Mouse (Mus musculus): ENCODE results near the gene Evi5.
A peak's percentile ranks its signal among the peaks of the same experiment; 100 is the strongest.
"Not testable (repeated sequence)": the region's sequence is repeated elsewhere in the genome, so short reads cannot be mapped to it uniquely, and the experiment has no call there.

Gene Evi5

DNA sequence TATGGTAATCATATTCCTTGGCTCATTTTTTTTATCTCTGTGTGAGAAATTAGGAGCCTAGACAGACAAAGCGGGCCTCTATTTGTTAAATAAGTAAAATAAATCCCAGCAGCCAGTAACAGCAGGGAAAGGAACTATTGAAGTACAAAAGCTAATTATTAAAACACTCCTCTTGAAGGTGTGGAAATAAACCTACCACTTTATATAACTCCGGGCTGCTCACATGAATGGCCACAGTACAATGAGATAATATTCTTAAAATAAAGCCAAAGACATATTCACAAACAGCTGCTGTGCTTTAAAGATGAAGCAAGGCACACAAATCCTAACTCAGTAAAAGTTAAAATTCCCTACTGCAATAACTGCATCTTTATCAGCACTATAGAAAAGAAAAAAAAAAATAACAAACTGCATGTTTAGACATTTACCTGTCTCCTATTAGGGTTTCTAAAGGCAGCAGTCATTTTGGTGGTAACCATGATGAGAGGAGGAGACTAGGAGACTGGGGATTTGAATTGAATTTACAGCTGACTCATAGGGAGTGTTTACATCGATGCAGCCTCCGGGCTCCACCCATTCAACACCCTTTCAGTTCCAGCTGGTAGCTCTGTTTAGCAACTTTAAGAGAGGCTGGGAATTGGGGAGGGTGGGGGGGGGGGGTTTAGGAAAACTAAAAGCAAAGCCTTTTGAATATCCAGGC, at the start of gene Evi5:
Gene Evi5, minus strand, starts transcription at position 547 of the 700 bp plus-strand sequence.
- no peak for DNase-seq (ENCODE audit: low read depth, low spot score)

DNA sequence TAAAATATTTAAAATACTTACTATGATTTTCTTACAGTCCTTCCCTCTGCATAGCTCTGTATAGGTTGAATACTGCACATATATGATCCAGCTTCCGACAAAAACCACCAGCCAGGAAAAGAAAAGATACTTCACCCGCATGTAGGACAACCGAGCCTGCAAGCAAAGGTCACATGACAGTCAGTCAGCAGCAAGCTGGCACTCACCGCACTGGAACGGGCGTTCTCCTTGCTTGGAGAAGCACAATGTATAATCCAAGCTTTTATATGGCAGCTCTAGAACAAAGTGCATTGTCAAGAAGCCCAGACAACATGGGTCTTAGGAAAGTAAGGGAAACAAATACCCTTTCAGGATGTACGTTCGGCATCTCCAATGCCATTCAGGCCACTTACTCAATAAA, 49.7 kb upstream of the Evi5 start:
- DNase-seq (ENCODE audit: low read depth, low spot score), result no peak

DNA sequence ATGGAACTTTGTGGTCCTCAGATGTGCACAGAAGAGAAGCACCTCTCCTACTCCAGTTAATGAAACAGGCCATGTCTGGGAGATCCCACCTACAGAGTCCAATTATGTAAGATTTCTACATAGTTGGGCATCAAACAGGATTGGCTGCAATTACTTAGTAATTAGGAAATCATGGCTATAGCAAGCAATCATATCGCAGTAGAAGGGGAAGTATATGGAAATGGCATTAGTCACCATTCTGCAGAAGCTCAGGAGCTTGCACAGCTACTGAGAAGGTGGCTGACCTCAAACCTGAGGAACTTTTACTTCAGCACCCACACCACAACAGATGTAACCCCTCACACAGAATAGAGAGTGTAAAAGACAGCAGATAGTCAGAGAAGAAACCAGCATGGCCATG, 47.9 kb upstream of the Evi5 start:
- no peak for DNase-seq (ENCODE audit: low read depth, low spot score)

DNA sequence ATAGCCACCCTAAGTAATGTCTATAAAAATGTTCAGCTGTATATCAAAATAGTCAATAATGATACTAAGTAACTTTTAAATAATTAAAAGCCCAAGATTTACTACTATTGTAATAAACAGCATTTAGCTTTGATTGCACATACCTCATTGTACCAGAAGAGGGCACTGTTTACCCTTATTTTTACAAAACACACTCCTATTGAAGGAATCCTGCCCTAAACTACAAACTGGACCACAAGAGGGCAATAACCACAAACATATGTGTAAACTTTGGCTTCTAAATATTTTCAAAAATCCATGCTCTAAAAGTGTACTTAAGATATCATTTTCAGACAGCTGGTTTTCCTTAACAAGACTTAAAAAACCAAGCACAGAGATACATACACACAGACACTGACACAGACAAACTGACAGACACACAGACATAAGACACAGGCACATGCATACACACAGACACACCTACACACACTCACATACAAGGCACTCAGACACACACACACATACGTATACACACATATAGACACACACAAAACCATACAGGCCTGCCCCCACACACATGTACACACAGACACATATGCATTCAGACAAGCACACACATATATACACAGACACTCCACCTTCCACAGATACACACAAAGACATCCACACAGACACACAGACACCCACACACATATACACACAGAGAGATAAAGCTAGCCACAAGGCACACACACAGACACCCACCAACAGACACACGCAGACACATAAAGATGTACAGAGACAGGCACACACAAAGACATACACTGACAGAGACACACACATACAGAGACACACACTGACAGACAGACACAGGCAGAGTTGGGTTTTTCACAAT, 46.7 kb upstream of the Evi5 start:
- no peak for DNase-seq (ENCODE audit: low read depth, low spot score)

DNA sequence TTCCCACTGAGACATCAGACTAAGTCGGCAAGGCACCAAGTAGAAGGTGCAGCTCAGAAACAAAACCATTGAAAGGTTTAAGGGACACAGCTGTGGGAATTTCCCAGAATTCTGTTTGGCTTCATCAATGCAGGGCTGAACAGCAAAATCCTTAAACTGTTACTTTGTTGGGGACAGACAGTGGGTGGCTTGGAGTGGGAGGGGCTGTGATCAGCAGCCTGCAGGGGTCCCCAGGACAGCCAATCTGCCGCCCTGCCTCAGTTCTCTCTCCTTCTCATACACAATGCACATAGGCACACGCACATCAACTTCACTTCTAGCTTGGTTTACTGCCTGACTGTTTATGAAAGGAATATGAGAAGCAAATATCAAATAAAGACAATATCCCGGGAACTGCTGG, 40.4 kb upstream of the Evi5 start:
- no peak for DNase-seq (ENCODE audit: low read depth, low spot score)

DNA sequence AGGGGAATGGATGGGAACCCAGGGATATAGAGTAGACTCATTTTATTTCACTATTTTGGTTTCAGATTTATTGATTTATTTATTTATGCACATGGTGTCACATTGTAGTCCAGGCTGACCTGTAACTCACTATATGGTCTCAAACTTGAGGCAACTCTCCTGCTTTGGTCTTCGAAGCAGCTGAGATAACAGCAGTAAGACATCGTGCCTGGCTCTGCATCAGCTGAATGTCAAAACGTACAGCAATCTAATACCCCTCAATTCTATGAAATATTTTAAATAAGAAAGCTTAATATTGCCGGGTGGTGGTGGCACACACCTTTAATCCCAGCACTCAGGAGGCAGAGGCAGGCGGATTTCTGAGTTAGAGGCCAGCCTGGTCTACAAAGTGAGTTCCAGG, 36.1 kb upstream of the Evi5 start:
- DNase-seq (ENCODE audit: low read depth, low spot score), result no peak

DNA sequence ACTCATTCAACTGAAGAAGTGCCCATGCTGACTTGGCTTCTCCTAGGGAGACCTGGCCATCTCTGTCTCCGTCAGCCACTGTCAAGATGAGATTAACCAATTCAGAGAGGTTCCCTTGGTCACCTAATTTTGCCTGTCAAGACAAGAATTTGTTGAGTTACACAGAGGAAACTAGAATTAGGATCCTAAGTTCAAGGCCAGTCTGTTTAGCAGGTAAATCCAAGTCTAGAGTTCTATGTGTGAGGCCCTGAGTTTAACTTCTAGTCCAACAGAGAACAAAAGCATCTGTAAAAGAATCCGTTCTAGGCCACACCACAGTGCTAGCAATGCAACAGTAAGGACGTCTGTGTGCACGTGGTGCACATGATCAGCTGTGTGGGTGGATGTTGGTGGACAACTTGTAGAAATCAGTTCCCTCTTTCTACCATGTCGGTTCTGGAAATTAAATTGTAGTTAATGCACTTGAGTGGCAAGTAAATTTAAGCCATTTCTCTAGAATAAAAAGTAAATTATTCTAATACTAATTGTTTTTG, 35.2 kb upstream of the Evi5 start:
- no peak for DNase-seq (ENCODE audit: low read depth, low spot score)

DNA sequence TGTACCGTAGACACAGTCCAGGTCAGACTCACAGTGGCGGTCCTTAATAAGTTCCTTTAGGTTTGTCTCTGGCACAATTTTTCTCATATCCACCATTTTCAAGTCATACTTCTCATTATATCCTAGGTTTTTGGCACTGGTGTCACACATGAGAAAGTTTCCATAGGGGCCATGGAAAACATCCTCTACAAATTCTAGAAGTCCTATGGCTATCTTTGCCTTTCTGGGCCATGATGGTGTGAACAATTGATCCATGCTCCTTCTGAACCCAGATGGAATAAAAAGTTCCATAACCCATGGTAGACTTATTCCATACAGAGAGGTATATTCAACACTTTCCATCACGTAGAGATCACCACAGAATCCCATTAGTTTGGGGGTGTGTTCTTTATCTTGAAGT, 34.8 kb upstream of the Evi5 start:
- no peak for DNase-seq (ENCODE audit: low read depth, low spot score)

DNA sequence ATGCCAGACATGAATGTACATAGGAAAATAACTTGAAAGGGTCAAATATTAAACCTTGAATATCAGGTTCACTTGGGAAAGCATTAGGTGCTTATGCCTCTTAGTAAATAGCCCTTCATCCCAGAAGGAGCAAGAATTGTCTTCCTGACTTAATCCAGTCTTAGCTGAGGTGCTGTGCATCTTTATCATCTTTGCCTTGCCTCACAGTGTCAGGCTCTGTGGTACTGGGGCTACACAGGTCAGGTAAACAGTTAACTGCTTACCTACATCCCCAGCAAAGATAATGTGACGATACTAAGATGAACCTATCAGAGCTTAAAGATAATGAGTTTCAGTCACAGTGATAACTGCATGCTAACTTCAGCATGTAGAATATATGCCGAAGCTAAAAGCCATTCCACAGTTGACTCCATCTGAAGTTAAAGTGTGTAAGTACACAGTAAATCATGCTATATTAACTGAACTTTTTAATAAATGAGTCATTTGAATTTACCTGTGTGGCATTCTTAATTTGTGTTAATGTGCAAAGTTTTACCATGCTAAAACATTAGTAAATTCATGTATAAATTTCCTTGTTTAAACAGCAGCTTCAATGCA, 33.7 kb upstream of the Evi5 start:
- DNase-seq (ENCODE audit: low read depth, low spot score), result no peak

DNA sequence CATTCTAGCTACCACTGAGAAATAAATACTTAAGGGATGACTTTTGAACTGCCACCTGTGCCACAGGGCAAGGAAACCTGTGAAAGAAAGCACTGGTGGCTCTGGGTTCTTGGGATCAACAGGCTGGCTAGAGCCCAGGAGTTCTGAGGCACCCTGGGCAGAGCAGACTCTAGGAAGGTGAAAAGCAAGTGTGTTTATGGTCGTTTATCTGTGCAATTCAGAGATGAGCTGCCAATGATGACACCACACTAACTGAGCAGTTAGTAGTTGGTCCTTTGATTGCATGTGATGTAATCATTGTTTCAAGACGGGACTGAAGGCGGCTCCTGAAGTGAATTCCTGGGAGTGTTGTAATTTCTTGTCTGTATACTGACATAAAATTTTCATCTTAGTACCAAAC, 29.4 kb upstream of the Evi5 start:
- no peak for DNase-seq (ENCODE audit: low read depth, low spot score)

DNA sequence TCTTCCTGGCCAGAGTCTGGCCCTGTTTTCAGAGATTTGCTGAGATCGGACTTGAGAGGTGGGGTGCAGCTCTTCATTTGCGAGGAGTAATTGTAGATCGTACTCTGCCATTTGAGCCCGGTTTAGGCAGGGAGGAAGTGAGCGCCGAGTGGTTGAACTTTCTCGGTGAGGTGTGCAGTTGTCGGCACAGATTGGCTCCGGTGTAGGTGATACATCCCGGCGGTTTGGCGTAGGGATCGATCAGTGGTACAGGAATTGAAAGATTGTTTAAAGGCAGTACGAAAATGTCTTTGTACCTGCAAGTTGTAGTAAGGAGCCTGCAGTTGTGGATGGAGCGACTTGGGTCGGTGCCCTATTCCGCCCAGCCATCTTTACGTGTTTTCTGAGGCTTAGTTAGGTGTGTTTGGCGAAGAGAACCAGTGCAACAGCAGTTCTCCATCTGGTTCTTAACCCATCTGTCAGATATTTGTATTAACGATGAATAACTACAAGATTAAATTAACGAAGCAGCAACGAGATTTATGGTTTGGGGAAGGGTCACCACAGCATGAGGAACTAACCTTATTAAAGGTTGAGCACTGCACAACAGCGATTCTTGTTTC, 26.2 kb upstream of the Evi5 start:
- DNase-seq (ENCODE audit: low read depth, low spot score), result no peak

DNA sequence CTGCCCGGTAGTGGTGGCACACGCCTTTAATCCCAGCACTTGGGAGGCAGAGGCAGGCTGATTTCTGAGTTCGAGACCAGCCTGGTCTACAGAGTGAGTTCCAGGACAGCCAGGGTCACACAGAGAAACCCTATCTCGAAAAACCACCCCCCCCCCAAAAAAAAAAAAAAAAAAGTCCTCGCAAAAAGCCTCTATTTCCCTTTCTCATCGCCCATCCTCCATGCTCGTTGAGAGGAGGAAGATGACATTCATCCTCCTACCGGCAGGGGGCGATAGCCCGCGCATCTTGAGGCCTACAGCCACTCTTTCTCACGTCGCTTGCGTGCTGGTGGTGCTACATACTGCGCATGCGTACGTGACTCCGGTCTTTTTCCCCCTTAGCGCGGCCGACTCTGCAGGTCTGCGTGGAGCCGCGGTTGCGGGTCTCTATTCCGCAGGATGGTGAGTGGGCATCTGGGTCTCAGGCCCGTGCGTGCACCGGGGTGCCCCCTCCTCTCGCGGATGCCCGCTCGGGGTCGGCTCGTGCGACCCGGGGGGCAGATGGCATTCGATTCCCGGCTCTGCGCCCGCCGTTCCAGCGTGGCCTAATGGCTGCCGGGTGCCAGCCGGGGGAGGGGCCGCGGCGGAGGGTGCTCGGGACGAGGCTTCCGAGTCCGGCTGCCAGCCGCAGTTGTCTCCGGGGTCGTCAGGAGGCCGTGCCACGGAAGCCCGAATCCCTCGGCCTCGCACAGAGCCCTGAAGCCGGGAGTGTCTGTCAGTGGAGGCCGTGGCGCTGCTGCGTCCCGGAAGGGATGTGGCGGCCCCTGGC, 25.5 kb upstream of the Evi5 start, which contains the start of gene Rpl5:
Gene Rpl5, plus strand, starts transcription at position 297 of the 808 bp plus-strand sequence.
- DNase-seq (ENCODE audit: low read depth, low spot score), result peak; percentile 91

DNA sequence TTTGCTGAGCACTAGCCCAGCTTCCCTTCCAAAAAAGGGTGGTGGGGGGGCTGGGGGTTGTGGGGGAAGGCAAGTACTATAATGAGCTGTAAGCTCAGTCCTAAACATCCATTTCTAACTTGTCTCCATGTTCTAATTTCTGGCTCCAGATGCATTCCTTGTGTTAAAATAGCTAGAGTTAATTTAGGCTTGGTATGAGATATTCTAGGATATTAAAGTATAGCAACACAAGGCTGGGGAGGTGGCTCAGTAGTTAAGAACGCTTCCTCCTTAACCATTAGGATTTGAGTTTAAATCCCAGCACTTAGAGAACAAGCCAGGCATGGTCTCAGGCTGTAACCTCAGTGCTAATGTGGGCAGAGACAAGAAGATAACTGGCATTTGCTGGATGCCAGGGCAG, 21.4 kb upstream of the Evi5 start:
- DNase-seq (ENCODE audit: low read depth, low spot score), result no peak

DNA sequence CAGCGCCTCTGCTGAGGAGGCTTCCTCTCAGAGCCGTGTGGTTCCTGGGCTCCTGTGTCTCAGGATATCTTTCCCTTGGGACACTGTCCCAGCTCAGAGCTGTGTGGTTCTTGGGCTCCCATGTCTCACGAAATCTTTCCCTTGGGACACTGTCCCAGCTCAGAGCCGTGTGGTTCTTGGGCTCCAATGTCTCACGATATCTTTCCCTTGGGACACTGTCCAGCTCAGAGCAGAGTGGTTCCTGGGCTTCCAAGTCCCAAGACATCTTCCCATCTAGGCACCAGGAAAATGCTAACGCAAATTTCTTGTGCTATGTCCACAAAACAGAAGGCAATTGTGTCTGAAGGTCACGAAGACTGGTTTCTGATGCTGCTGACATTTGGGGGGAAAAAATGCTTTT, 19.8 kb upstream of the Evi5 start:
- DNase-seq (ENCODE audit: low read depth, low spot score), result no peak

DNA sequence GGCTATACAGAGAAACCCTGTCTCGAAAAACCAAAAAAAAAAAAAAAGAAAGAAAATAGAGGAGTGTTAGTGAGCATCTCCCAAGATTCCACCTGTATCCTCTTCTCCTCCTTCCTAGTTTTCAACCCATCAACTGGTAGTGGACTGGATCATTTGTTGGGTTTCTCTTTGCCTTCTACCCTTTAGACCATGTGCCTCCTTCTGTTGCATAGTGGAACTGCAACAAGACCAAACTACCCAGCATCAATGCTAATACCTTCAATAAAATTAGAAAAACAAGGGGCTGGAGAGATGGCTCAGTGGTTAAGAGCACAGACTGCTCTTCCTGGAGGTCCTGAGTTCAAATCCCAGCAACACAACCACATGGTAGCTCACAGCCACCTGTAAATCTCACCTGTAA, 16.6 kb upstream of the Evi5 start:
- DNase-seq (ENCODE audit: low read depth, low spot score), result not testable (repeated sequence)

DNA sequence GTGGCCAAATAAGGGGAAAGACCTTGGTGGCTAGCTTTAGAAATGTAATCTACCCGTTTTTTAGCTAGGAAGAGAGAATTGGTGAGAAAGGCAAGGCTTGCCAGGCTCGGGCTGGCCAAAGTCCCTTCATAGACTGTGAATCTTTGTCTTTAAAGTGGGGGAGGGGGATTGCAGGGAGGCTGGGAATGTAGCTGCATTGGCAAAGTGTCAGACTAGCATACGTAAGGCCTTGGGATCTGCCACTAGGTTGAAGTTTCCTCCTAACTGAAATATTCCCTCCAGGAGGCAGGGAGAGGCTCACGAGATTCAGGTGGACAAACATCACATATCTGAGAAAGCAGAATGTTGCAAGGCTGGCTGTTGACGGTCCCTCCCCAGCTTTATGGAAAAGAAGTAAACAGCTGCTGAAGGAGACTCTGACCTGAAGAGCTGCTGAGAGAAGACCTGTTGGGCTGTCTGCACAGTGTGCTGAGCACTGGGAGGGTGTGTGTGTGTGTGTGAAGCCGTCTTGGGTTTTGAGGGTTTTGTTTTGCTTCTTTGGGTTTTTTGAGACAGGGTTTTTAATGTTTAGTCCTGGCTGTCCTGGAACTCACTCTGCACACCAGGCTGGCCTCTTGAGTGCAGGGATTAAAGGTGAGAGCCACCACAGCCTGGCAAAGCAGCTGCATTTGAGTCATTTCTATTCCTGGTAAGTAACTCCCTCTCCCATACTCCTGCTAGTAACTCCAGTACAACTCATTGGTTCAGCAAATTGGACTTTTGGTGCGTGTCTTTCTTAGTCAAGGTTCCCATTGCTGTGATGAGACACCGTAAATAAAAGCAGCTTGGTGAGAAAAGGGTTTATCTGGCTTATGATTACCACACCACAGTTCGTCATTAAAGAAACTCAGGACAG, 15.3 kb upstream of the Evi5 start:
- no peak for DNase-seq (ENCODE audit: low read depth, low spot score)

DNA sequence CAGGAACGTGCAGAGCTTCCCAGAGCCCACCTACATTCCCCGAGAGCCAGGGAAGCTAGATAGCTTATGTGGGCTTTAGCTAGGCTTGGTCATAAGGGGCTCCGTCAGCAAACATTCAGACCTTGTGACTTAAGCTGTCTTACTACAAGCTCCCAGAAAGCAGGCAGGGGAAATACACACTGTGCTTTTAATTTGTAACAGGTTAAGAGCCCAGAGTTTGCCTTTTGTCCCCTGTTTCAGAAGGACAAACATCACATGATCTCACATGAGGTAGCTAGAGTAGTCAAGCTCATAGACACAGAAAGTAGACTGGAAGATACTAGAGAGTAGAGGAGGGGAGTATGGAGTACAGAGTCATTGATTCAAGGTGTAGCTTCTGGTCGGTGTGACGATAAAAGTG, 5.8 kb upstream of the Evi5 start:
- DNase-seq (ENCODE audit: low read depth, low spot score), result no peak

DNA sequence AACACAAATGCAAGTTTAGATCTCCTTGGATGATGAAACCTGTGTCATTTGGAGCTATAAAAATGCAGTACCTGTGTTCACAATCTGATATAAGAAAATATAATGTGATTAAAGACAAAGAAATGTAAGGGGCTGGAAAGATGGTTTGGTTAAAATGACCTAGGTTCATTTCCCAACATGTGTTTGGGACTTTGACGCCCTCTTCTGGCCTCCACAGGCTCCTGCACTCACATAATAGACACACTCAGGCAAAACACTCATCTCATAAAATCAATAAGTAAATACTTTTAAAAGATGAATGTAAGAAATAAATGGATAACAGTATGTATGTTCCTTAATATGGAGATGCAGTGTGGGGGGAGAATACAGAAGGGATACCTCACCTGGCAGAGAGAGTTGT, 2.1 kb upstream of the Evi5 start:
- no peak for DNase-seq (ENCODE audit: low read depth, low spot score)

DNA sequence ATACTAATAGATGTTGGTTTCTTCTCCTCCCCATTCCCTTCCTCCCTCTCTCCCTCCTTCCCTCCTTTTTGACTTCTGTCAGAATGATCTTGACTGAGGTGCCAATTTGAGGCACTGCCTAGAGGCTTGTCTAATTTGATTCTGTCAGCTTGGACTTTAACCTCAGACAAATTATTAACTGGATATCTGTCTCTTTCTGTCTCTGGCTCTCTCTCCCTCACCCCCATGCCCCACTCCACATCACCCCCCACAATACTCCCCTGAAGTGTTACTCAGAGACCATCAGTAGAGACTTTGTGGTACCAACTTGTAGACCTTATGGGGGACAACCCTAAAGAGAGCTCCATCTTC, 329 bp upstream of the Evi5 start:
- no peak for DNase-seq (ENCODE audit: low read depth, low spot score)

DNA sequence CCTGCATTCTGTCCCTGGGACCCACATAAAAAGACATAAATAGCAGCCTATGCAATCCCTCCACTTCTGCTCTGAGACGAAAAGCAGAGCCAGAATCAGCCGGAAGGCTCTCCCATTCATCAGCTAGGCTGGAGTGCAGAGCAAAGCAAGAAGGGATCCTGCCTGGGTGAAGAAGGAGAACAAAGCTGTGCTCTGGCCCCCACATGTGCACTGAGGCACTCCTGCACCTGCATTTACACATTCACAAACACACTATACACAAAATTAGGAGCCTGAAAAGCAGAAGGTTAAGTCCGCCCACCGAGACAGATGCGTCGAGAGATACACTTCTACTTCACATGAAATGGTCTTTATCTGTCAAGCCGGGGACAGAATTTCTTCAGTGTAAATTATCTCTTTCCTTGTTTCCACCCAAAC, 1.0 kb downstream of the Evi5 start:
- no peak for DNase-seq (ENCODE audit: low read depth, low spot score)
